Mouse (Mus musculus) spleen, adult 2 months (tissue): ENCODE results near the gene Polr1e.

Experiments used
- CTCF ChIP-seq: fragments of 200-500 bp; IDR thresholded peaks from 2 replicates; pipeline ENCODE4 v1.5.1; 2011; ENCODE audit warnings: mild to moderate bottlenecking, inconsistent platforms; ENCODE audit not compliant: insufficient read depth, insufficient read length, insufficient replicate concordance; ENCODE audit errors: extremely low read depth
- POLR2A ChIP-seq: fragments of 200-500 bp; IDR thresholded peaks from 2 replicates; pipeline ENCODE4 v1.6.1; 2011; ENCODE audit warnings: low read depth, low read length, inconsistent platforms

- TF ChIP-seq POLR2A (no peak), CTCF (no peak)
Measured at GRCm38 (mm10) chr4:45047956-45048355, 29.6 kb downstream of the Polr1e start.
